Mouse (Mus musculus): ENCODE measurements at regions not wholly inside any gene's neighbourhood (a gene's known extent, or its start where the extent isn't known, plus 50 kb on each side); places are given as distances from the start of the nearest gene placed in this dataset.

GRCm38 (mm10) chr3:58146108-58146507 is 268.4 kb upstream of the Tsc22d2 start:
- DNase-seq (ENCODE audit: low spot score in 2 of 2): no peak

DNA sequence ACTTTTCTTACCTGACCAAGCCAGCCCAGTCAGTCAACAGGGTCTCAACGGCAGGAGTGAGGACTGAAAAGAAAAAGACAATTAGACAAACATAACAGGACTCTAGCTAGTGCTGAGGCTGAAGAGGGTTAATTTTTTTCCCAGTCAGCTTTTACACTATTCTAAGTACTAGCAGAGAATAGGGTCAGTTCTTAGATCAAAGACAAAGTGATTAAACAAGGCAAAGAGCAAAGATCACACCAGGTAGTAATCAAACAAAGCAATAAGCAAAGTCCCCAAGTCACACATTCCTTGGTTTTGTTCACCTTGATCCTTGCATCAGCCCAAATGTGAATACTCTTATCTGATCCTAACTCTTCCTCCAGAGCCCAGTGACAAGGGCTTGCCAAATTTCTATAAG is 267.8 kb upstream of the Tsc22d2 start:
- DNase-seq (ENCODE audit: low spot score in 2 of 2): no peak

GRCm38 (mm10) chr3:58153141-58153540 is 261.4 kb upstream of the Tsc22d2 start:
- peak in 1 of 2 experiments; percentile 65 for DNase-seq (ENCODE audit: low spot score in 2 of 2)

DNA sequence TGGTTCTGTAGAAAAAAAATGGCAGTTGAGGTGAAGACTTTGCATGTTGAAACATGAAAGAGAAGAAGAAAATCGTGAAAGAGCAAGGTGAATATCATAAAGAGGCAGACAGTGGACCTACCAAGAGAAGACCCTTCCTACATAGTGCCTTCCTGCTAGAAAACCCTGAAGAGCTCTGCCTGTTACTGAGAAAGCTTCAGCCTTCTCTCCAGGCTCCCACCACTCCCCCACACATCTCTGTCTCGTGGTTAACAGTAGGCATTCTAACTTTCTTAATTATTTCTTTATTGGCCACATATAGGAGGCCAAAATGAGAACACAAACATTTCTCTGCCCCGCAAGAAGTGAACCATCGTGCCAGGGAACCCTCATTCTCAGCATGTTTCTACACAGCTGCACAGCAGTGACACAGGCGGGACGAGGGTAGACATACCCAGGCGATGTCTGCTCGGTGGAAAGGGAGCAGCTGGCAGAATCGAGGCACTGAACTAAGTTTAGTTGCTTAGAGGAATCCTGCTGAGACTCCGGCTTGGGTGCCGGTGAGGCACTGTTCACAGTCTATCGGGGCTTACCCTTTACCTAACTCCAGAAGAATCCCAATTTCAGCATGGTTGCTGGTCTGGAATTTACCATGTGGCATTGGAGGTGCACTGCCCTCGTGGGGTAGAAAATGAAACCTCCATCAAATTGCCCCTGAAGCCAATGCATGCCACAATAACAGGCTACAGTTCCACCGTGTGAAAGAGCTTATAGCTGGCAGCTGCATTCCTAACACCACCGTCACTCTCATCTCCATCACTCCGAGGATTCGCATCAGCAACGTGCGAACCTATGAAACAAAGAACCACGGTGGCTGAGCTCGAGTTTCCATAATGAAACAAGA is 260.4 kb upstream of the Tsc22d2 start:
- DNase-seq (ENCODE audit: low spot score in 2 of 2): no peak

DNA sequence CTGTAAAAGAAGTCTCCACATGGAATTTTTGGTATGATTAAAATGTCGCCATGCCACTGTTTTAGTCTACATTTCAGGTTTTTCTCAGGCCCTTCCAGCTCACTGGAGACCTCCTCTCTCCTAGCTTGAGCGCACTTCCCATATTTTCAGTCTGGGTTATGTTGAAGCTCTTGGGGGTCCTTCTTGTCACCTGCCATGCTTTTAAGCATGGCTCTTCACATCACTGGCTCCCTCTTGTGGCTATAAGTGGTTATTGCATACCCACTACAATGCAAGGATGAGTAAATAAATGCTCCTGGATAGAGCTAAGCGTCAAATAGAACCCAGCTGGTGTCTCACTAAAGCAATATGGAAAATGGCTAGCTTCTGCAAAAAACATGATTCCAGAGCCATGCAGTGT is 255.1 kb upstream of the Tsc22d2 start:
- DNase-seq (ENCODE audit: low spot score in 2 of 2): no peak

DNA sequence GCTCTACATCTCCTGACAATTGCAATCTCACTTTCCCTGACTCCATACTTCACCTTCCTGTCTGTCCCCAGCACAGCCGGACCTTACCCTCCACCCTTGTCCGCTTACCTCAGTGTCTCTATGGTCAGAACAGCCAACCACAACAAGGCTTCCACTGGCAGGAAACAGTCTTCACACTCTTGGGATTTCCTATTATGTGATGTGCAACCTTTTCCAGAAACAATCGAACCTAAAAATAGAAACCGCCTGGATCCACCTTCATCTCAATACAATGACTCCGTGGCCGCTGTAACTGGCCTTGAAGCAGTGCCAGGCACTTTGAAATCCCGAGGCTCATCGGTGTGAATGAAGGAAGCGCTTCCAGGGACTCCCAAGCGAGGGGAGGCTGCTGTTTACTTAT is 252.3 kb upstream of the Tsc22d2 start:
- no peak for DNase-seq (ENCODE audit: low spot score in 2 of 2)

DNA sequence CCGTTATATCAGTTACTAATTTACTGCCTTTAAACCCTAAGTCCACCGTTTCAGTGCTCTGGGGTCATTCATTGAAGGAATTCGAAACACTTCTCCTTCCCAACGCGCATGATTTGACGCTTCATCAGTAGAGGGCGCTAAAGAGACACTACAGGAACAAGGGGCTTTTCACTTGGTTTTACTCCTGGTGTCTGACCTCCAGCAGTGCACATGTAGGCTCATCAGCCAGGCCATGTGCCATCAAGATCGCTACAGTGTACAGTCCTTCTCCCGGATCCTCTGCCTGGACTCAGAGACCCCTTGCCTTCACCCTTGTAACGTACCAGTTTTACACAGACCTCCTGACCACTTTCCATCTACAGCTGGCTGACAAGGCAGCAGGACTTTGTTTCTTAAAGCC is 250.7 kb upstream of the Tsc22d2 start:
- DNase-seq (ENCODE audit: low spot score in 2 of 2): peak; percentile 31 to 56

DNA sequence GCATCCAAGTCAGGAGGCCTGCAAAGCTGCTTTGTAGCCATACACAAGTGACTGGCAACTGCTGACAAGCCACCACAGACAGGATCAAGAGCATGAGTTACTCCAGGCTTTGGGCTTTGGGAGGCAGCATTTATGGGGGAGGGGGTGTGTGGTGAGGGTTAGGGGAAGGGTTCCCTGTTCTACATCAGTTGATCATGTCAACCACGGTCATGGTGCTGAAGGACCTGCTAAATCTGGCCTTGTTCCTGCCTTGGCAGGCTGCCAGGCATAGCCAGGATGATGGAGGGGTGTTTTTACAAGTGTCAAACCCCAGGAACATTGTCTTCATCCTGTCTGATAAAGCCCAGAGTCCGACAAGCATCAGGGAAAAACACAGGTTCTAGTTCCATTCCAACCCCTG is 247.9 kb upstream of the Tsc22d2 start:
- DNase-seq (ENCODE audit: low spot score in 2 of 2): no peak

DNA sequence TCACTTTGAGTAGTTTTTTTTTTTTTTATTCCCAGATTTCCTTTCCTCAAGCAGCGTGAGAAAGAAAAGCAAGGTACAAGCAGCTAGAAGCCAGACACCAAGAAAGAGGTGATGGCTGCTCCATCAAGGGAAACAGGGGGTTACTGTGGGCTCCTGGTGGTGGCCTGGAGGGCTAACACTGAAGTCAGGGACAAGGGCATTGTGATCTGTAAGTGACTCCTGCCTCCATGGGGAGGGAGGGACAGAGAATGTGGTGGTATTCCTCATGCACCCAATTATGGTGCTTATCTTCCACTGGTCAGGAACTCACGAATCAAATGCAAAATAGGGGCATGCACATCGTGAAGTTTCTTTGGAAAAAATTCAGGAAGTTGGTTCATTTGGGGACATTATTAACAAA is 247.4 kb upstream of the Tsc22d2 start:
- DNase-seq (ENCODE audit: low spot score in 2 of 2): no peak

- DNase-seq (ENCODE audit: low spot score in 2 of 2): no peak
Observed at GRCm38 (mm10) chr3:58167761-58168290, 246.7 kb upstream of the Tsc22d2 start.

- peak in 1 of 2 experiments; percentile 53 for DNase-seq (ENCODE audit: low spot score in 2 of 2)
Observed at GRCm38 (mm10) chr3:58168522-58169185, 245.9 kb upstream of the Tsc22d2 start.

DNA sequence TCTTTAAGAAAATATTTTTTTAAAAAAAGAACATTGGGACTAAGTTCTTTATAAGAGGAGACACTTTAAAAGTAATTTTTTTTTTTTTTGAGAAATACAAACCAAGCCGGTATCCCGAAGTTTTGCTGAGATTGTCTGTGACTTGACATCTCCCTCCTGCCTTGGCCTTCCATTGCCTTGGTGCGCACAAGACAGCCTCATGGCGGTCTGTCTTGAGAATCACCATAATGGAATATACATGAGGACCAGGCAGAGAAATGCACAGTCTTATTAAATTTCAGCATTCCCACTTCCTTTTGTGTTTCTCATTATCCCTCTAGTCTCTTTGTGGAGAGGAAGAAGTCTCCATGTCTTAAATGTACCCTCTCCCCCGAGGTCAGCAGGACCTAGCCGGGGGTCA is 244.7 kb upstream of the Tsc22d2 start:
- DNase-seq (ENCODE audit: low spot score in 2 of 2): no peak

- no peak for DNase-seq (ENCODE audit: low spot score in 2 of 2)
Observed at GRCm38 (mm10) chr3:58172096-58172495, 242.4 kb upstream of the Tsc22d2 start.

- DNase-seq (ENCODE audit: low spot score in 2 of 2): no peak
Observed at GRCm38 (mm10) chr3:58173821-58174220, 240.7 kb upstream of the Tsc22d2 start.

DNA sequence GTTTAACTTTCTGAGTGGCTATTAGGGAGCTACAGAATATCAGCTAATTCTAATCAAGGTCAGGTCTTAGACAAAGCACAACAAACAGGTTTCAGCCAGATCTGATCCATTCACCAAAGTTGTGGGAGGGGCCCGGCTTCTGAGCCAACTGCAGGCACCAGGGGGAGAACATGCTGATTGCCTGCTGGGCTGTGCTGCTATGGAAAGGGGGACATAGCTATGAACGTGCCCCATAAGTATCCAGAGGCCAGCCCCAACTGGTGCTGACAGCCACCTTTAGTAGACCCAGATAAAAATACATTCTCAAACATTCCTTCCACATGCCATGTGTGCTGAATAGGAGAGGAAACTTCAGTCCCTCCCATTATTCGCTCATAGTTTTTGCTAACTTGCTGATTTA is 232.8 kb upstream of the Tsc22d2 start:
- DNase-seq (ENCODE audit: low spot score in 2 of 2): no peak

- no peak for DNase-seq (ENCODE audit: low spot score in 2 of 2)
Observed at GRCm38 (mm10) chr3:58182299-58182698, 232.2 kb upstream of the Tsc22d2 start.

DNA sequence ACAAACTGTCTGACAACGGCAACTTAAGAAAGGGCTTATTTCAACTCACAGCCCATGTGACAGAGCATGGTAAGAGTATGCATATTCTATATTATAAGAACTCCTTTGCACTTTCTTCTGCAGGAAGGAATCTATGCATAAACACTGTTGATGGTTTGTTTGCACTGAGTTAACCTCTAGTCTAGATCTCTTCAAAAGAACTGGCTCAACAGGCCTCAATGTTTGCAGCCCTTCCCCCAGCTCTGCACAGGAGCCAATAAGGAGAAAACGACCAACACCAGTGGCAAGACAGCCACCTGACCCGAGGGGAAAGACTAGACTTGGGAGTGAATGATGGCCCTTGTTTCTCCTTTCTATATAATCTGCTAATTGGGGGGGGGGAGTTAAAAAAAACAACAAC is 231.2 kb upstream of the Tsc22d2 start:
- no peak for DNase-seq (ENCODE audit: low spot score in 2 of 2)

GRCm38 (mm10) chr3:58200462-58200861 is 214.1 kb upstream of the Tsc22d2 start:
- DNase-seq (ENCODE audit: low spot score in 2 of 2): no peak

- no peak for DNase-seq (ENCODE audit: low spot score in 2 of 2)
Observed at GRCm38 (mm10) chr3:58202816-58203215, 211.7 kb upstream of the Tsc22d2 start.

GRCm38 (mm10) chr3:58203806-58204205 is 210.7 kb upstream of the Tsc22d2 start:
- no peak for DNase-seq (ENCODE audit: low spot score in 2 of 2)

DNA sequence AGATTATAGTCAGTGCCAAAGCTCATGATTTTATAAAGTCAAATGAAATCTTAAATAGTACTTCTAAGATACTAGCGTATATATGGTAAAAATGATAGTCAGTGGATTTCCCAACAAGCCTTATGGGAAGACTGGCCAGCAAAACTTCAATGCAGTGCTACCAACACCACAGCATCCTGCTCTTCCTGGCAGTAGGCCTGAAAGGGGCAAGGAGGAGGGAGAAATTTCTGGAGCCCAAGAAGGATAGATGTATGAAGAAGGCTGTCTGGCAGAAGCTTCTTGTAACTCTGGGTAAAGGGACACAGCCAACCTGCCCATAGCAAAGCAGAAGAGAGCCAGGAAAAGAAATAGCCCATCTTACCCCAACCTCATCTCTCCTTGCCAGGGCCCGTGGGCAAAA is 209.0 kb upstream of the Tsc22d2 start:
- no peak for DNase-seq (ENCODE audit: low spot score in 2 of 2)

DNA sequence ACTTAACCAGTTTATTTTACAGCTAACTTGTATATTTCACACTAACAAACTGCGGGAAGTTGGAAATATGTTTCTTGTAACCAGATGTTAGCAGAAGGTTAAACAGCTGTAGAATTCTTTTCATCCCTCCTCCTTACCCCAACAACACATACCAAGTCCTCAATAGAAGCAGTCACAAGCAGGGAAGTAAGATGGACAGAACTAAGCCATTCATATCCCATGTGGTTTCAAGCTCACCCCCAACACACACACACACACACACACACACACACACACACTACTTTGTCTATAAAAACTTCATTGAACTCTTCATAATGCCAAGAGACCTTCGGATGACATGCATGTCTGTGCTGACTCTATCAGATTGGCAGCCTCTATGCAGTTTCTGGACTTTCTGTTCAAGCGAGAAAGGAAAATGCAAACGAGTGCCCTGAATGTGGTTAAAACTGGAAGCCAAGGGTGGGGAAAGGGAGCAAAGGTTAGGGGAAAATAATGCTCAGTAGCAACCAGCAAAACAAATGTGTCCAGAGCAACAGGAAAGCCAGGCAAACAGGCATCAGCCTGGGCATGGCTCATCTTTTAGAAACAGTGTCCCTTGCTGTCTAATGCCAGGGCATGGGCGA is 207.6 kb upstream of the Tsc22d2 start:
- peak in 1 of 2 experiments; percentile 6 for DNase-seq (ENCODE audit: low spot score in 2 of 2)

Measured in left cerebral cortex, adult 8-10 months (tissue).